Mouse (Mus musculus): ENCODE results near the gene Ablim2. TPM values are rescaled to one million over a fixed set of nuclear protein-coding genes. Genes with fewer than 3 reads are reported as not detected.

Gene Ablim2
- polyA plus RNA-seq, 1 experiment = not detected

- H3K27ac ChIP-seq (ENCODE audit: insufficient read depth, low read depth, low read length) = no peak overlapping the region
- peak; percentile 54; the same call in 1 of the 2 replicates for TF ChIP-seq CTCF (IDR thresholded peaks at IDR 0.05; ENCODE audit: insufficient read depth, low read depth, low read length)
- TF ChIP-seq POLR2A (IDR thresholded peaks at IDR 0.05; ENCODE audit: insufficient read depth, low read depth, low read length) = no peak
- H3K4me1 ChIP-seq (ENCODE audit: control insufficient read depth, insufficient read depth, low read length) = peaks cover 6% of the 10 kb centered on the region; the same call in 1 of the 2 replicates
- 31% methylated on average over 6 of the region's 6 CpGs for WGBS
- no peak overlapping the region for H3K4me3 ChIP-seq (ENCODE audit: insufficient read depth, low read depth, low read length)
These were observed 100.4 kb downstream of the Ablim2 start for GRCm38 (mm10) chr5:35858069-35858468.

GRCm38 (mm10) chr5:35861456-35861855 lies 103.8 kb downstream of the Ablim2 start:
- Histone ChIP-seq H3K4me1 (ENCODE audit: control insufficient read depth, insufficient read depth, low read length) (no peaks in the 10 kb centered on the region), H3K27ac (ENCODE audit: insufficient read depth, low read depth, low read length) (no peak overlapping the region), H3K4me3 (ENCODE audit: insufficient read depth, low read depth, low read length) (no peak overlapping the region)
- no peak for TF ChIP-seq POLR2A (IDR thresholded peaks at IDR 0.05; ENCODE audit: insufficient read depth, low read depth, low read length)
- no peak for TF ChIP-seq CTCF (IDR thresholded peaks at IDR 0.05; ENCODE audit: insufficient read depth, low read depth, low read length)
- 88% methylated on average over 2 of the region's 2 CpGs for WGBS

DNA sequence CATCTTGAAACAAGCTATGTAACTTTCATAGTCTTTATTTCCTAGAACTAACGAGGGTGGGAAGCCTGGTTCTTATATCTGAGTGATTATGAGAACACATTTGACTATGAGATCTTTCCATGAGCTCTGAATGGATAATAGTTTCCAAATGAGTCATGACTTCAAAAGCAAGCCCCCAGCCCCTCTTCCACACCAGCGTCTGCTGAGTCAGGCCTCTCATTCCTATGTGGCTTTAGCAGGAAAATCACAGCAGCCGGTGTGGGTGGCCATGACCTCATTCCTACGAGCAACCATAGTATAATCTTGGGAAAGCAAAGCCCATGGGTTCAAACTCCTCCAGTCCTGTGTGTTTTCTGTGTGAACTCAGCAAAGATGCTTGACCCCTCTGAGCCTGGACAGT lies 112.3 kb downstream of the Ablim2 start:
- Histone ChIP-seq H3K4me1 (ENCODE audit: control insufficient read depth, insufficient read depth, low read length) (no peaks in the 10 kb centered on the region), H3K27ac (ENCODE audit: insufficient read depth, low read depth, low read length) (no peak overlapping the region), H3K4me3 (ENCODE audit: insufficient read depth, low read depth, low read length) (no peak overlapping the region)
- 54% methylated on average over 4 of the region's 4 CpGs for WGBS
- no peak for TF ChIP-seq POLR2A (IDR thresholded peaks at IDR 0.05; ENCODE audit: insufficient read depth, low read depth, low read length)
- no peak for TF ChIP-seq CTCF (IDR thresholded peaks at IDR 0.05; ENCODE audit: insufficient read depth, low read depth, low read length)

- no peak overlapping the region for H3K4me3 ChIP-seq (ENCODE audit: insufficient read depth, low read depth, low read length)
- H3K27ac ChIP-seq (ENCODE audit: insufficient read depth, low read depth, low read length) = no peak overlapping the region
- TF ChIP-seq CTCF (IDR thresholded peaks at IDR 0.05; ENCODE audit: insufficient read depth, low read depth, low read length) = peak; percentile 63; the same call in 1 of the 2 replicates
- no peak for TF ChIP-seq POLR2A (IDR thresholded peaks at IDR 0.05; ENCODE audit: insufficient read depth, low read depth, low read length)
- WGBS = 70% methylated on average over 8 of the region's 8 CpGs
- H3K4me1 ChIP-seq (ENCODE audit: control insufficient read depth, insufficient read depth, low read length) = no peaks in the 10 kb centered on the region
These were observed 112.8 kb downstream of the Ablim2 start for GRCm38 (mm10) chr5:35870408-35871012.

- TF ChIP-seq POLR2A (IDR thresholded peaks at IDR 0.05; ENCODE audit: insufficient read depth, low read depth, low read length) (no peak), CTCF (IDR thresholded peaks at IDR 0.05; ENCODE audit: insufficient read depth, low read depth, low read length) (no peak)
- 47% methylated on average over 4 of the region's 4 CpGs for WGBS
- Histone ChIP-seq H3K27ac (ENCODE audit: insufficient read depth, low read depth, low read length) (no peak overlapping the region), H3K4me1 (ENCODE audit: control insufficient read depth, insufficient read depth, low read length) (no peaks in the 10 kb centered on the region), H3K4me3 (ENCODE audit: insufficient read depth, low read depth, low read length) (no peak overlapping the region)
These were observed 115.7 kb downstream of the Ablim2 start for GRCm38 (mm10) chr5:35873382-35873781.

DNA sequence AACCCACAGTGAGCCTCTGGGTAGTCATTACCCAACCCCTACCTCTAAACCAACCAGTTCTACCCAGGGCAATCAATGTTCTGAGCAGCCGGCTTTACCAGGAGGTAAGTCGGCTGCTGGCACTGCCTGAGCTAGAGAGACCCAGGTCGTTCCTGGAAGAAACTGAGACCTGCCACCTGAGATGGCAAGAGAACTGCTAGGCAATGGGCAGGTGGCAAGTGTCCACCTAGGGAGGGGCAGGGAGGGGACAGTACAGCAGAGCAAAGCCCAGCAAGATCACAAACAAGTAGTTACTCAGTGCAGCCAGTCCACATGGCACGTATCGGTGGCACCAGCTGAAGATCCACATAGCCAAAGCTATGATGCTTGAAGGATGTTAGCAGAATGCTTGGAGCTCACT lies 118.6 kb downstream of the Ablim2 start:
- Histone ChIP-seq H3K27ac (ENCODE audit: insufficient read depth, low read depth, low read length) (no peak overlapping the region), H3K4me3 (ENCODE audit: insufficient read depth, low read depth, low read length) (no peak overlapping the region), H3K4me1 (ENCODE audit: control insufficient read depth, insufficient read depth, low read length) (no peaks in the 10 kb centered on the region)
- 97% methylated on average over 5 of the region's 5 CpGs for WGBS
- TF ChIP-seq POLR2A (IDR thresholded peaks at IDR 0.05; ENCODE audit: insufficient read depth, low read depth, low read length) = no peak

GRCm38 (mm10) chr5:35879199-35879598 lies 121.5 kb downstream of the Ablim2 start:
- Histone ChIP-seq H3K4me3 (ENCODE audit: insufficient read depth, low read depth, low read length) (no peak overlapping the region), H3K27ac (ENCODE audit: insufficient read depth, low read depth, low read length) (no peak overlapping the region), H3K4me1 (ENCODE audit: control insufficient read depth, insufficient read depth, low read length) (no peaks in the 10 kb centered on the region)
- no peak for TF ChIP-seq CTCF (IDR thresholded peaks at IDR 0.05; ENCODE audit: insufficient read depth, low read depth, low read length)
- TF ChIP-seq POLR2A (IDR thresholded peaks at IDR 0.05; ENCODE audit: insufficient read depth, low read depth, low read length) = no peak
- WGBS = 80% methylated on average over 8 of the region's 8 CpGs

DNA sequence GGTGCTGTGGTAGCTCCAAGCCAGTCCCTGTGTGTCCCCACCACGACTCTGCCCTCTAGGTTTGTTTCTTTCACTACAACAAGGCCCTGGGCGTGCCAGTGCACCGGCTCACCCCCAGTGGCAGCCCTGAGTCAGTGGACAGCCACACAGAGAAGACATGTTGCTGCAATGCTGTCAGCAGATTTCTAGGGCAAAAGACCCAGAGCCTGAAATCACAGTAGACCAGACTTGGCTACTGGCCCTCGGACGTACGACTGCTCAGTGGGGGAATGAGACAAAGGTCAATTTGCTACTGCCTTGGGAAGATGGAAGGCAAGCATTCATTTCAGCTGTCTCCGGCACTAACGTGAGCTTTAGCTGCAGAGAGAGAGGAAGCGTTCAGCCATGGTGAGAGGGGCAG lies 124.7 kb downstream of the Ablim2 start:
- Histone ChIP-seq H3K27ac (ENCODE audit: insufficient read depth, low read depth, low read length) (no peak overlapping the region), H3K4me3 (ENCODE audit: insufficient read depth, low read depth, low read length) (no peak overlapping the region), H3K4me1 (ENCODE audit: control insufficient read depth, insufficient read depth, low read length) (no peaks in the 10 kb centered on the region)
- TF ChIP-seq CTCF (IDR thresholded peaks at IDR 0.05; ENCODE audit: insufficient read depth, low read depth, low read length) (no peak), POLR2A (IDR thresholded peaks at IDR 0.05; ENCODE audit: insufficient read depth, low read depth, low read length) (no peak)
- 58% methylated on average over 9 of the region's 9 CpGs for WGBS

- no peak overlapping the region for H3K27ac ChIP-seq (ENCODE audit: insufficient read depth, low read depth, low read length)
- TF ChIP-seq CTCF (IDR thresholded peaks at IDR 0.05; ENCODE audit: insufficient read depth, low read depth, low read length) (no peak; the same call in 1 of the 2 replicates), POLR2A (IDR thresholded peaks at IDR 0.05; ENCODE audit: insufficient read depth, low read depth, low read length) (no peak)
- H3K4me3 ChIP-seq (ENCODE audit: insufficient read depth, low read depth, low read length) = no peak overlapping the region
- 52% methylated on average over 11 of the region's 11 CpGs for WGBS
- no peaks in the 10 kb centered on the region for H3K4me1 ChIP-seq (ENCODE audit: control insufficient read depth, insufficient read depth, low read length)
These were observed 126.6 kb downstream of the Ablim2 start for GRCm38 (mm10) chr5:35884262-35884661.

- no peak for TF ChIP-seq POLR2A (IDR thresholded peaks at IDR 0.05; ENCODE audit: insufficient read depth, low read depth, low read length)
- TF ChIP-seq CTCF (IDR thresholded peaks at IDR 0.05; ENCODE audit: insufficient read depth, low read depth, low read length) = no peak
- H3K4me1 ChIP-seq (ENCODE audit: control insufficient read depth, insufficient read depth, low read length) = no peaks in the 10 kb centered on the region
- H3K4me3 ChIP-seq (ENCODE audit: insufficient read depth, low read depth, low read length) = no peak overlapping the region
- 89% methylated on average over 5 of the region's 5 CpGs for WGBS
- H3K27ac ChIP-seq (ENCODE audit: insufficient read depth, low read depth, low read length) = no peak overlapping the region
These were observed 127.0 kb downstream of the Ablim2 start for GRCm38 (mm10) chr5:35884689-35885088.
